Mouse (Mus musculus): ENCODE results near the gene Fat1.

DNA sequence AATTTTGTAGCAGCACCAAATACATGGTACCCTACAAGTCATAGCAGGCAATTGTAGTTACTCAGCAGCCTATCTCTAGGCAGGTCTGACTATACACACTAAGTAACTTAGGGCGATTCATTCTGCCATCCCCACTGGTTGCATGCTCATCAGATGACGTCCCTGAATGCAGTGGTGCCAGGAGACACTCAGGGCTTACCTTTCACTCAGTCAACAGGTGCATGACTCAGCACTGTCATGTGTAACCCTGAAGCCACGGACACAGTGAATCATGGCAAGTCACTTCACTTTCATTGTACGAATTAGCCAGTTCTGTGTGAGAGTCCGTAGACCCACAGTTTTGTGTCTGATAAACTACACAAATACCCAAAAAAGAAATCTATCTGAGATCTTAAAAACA lies 10.3 kb upstream of the Fat1 start:
- TF ChIP-seq CTCF (IDR thresholded peaks at IDR 0.05; ENCODE audit: low read depth, low read length) (no peak), POLR2A (IDR thresholded peaks at IDR 0.05; ENCODE audit: insufficient read depth, low read length) (no peak)

Data from ES-Bruce4 (cell line).